Mouse (Mus musculus): ENCODE data around the gene Nr5a2.

Nr5a2 gene

DNA sequence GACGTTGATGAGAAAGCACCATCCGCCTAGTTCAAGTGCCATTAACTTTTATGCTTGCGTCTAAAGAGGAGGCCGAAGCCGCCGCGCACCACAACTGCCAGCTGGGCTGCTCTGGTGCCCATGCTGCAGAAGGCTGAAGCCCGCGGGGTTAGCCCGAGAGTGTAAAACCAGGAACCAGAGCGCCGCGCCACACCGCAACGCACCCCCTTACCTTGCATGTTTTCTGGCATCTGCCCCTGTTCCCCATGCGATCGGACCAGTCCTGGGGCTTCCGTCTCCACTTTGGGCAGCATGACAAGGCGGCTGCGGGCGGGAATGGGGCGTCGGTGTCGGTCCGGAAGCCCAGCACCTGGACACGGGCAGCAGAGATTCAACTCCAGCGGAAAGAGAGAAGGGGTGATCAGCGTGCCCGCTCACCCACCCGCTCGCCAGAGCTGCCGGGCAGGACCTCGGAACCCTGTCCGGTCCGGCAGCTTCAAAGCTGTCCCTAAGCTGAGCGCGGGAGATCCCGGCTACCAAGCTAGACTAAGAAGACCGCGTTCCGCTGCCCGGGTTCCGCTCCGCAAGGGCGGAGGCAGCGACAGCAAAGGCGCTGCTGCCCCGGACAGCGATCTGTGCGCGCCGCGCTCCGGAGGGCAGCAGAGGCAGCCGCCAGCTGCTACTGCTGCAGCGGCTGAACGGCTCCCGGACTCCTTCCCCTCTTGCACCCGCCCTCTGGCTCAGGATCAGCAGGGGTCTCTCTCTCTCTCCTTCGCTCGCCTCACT is 11.6 kb downstream of the Nr5a2 start:
- DNase-seq (ENCODE audit: low spot score in 2 of 2), result peak; percentile 8 to 20

DNA sequence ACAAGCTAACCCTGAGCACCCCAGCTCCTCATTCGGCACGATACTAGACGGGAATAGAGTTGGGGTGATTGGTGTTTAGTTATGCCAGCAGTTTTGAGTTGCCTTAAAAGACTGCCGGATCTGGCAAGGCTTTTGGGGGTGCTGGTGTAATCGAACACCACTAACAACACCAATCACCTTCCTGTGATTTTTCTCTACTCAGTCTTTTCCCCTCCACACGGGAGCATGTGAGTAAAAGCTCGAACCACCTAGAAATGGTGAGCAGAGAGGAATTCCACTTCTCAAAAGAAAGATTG is 12.2 kb downstream of the Nr5a2 start:
- DNase-seq (ENCODE audit: low spot score in 2 of 2), result no peak

DNA sequence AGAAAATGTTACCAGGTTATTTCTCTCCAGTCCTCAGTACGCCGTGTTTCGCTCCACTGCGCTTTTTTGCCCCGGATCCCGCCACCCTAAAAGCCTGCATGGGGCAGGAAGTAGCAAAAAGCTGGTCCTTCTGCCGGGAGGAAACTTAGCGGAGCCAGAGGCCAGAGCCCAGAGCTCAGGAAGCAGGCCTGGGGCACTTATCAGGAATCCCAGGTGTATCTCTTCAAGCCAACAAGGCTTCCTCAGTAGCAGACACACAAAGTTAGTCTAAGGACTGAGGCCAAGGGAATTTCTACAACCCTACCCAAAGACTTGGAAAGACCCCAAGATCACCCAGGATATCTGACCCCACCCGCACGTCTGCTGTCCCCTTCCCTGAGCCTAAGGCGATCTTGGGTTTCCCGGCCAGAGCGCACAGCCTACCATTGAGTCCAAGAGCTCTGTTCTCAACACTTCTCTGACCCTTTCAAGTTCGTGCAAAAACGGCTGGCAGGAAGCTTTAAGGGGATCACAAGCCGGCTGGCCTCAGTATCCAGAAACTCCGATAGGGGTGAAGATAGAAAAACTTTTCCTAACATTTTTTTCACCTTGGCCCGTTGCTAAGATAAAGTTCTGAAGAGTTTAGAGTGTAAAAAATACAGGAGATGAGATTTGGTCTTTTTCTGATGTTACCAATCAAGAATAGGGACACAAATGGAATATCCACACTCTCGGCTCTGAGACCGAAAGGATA is 12.7 kb downstream of the Nr5a2 start:
- no peak for DNase-seq (ENCODE audit: low spot score in 2 of 2)

DNA sequence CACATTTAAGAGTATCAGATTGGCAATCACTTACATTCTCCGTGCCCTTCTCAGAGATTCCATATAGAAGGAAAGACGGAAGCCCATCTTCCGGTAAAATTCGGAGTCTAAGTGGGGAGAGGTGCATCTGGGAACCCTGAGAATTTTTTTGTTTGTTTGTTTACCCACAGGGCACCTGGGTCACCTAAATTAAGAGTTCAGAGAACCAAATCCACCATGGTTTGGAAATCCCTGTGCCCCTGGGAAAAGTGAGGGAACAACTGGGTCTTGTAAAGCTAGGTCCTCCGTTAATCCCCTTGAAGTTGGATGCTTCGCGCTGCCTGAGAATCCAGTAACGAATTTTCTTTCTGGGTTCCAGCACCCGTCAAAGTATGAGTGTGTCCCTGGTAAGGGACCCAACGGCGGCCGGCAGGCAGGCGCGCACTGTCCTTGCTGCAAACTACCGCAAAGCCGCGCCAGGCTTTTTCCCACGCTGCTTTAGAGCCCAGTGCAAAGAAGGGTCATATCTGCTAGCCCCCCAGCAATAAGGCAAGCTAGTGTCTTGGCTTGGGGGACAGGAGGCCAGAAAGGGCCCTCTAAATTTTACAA is 13.3 kb downstream of the Nr5a2 start:
- DNase-seq (ENCODE audit: low spot score in 2 of 2), result no peak

DNA sequence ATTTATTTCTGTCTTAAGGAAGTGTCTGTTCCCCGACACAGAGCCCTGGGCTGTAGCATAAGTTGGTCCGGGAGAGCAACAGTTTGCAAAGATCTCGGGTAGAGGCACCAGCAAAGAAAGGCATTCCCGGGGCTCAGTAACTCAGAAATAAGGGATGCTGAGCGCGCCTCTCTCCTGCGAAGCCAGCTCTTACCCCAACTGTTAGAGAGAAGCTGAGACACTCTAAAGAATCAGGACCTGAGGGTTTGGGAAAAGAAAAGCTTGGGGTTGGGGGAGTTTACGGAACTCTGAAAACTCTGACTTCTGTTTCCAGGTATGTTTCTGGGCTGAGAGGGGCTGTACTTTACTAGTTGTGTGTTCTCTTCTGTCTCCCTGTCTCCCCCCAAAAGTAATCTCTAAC is 13.8 kb downstream of the Nr5a2 start:
- no peak for DNase-seq (ENCODE audit: low spot score in 2 of 2)

DNA sequence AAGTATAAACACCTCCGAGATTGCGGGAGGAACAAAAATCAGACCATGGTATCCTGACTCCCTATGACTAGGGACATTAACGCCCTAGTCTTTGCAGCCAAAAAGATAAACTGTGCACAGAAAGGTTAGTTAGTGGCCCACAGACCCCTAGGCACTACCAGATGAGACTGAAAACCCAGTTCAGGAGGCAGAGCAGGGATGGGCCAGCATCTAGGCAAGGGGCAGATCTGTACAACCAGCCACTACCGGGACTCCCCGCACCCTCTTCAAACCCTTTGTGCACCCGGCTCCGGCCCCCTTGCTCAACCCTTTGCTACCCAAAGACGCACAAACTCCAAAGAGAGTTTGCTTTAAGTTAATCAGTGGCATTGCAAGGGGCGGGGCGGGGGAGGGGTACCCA is 14.4 kb downstream of the Nr5a2 start:
- DNase-seq (ENCODE audit: low spot score in 2 of 2), result no peak

DNA sequence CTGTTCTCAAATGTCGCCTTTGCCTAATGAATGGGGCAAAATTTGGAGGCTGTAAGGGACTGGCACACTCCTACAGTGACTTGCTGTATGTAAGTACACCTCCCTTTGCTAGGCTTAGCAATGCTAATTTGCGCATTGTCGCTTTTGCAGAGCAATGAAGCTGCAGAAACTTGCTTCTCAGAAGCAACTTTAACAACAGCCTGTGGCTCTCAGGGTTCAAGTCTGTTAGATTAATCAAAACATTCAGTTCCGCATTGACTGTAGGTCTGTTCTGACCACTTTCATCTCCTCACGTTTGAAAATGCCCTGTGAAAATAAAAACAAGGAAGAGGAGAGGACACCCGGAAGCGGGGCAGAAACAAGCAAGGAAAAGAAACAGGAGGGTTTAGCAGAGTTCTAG is 14.8 kb downstream of the Nr5a2 start:
- DNase-seq (ENCODE audit: low spot score in 2 of 2), result no peak

DNA sequence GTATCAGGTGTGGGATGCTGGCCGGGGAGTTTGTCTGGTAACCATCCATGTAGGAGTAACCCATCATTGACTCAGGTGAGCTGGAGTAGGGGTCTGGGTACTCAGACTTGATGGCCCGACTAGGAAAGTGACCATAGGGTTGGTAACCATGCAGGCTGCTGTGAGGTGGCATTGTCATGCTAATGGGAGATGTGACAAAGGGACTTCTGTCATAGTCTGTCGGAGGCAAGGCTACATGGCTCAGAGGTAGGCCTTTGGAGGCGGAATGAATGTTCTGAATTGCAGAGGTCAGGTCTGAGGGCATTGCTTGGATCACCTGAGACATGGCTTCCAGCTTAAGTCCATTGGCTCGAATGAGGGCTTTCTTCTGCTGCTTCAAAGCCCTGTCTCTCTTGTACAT is 19.6 kb downstream of the Nr5a2 start:
- DNase-seq (ENCODE audit: low spot score in 2 of 2), result no peak

DNA sequence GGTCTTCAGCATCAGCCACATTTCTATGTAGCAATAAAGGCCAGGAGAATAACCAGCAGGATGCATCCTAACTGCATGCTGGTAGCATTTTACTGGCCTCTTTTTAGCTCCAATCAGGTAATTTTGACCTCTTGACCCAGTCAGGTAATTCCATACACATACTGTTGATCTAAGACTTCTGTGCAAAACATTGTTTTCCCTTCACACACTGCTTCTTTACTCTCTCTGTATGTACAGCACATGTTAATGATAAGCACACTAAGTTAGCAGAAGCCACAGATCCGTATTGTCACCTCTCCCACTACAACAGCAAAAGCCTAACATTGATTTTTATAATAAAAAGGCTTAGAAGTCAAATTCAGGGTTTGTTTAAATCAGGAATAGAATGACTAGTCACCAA is 21.0 kb downstream of the Nr5a2 start:
- no peak for DNase-seq (ENCODE audit: low spot score in 2 of 2)

DNA sequence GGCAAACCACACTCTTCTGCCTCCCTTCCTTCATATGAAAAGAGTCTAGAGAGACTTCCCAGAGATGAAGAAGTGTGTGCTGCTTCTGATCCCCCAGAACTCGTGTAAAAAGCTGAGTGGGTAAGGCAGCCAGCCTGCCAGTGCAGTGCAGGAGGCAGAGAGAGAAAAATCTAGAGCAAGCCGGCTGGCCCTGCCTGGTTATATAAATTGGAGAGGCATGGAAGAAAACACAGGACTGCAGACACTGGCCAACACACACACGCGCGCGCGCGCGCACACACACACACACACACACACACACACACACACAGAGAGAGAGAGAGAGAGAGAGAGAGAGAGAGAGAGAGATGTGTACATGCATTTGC is 24.3 kb downstream of the Nr5a2 start:
- no peak for DNase-seq (ENCODE audit: low spot score in 2 of 2)

DNA sequence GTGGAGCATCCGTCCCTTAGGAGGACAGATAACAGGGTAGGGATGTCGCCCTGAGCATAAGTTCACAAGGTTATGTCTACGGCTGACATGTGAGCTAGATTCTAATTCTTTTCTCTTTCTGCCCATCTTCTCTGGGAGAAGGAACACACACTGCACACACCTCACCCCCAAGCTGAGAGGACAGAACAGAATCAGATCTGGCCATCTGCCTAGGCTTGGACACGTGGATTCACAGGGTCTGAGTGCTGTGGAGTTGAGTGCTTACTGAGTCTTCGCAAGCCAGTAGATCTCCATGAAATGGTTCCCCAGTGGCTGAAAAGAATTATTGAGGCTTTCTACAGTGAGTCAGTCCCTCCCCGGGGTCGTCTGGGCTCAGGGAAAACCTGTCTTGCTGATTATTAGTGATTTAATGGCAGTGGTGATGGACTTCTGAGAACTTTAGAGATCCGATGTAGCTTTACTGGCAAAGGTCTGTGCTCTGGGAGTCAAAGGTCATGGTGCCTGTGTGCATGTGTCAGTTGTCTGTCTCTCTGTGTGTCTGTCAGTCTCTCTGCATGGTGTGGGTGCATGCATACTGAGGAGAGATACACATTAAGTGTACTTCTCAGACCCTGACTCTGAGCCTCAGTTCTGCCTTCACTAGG is 24.8 kb downstream of the Nr5a2 start:
- DNase-seq (ENCODE audit: low spot score in 2 of 2), result no peak

DNA sequence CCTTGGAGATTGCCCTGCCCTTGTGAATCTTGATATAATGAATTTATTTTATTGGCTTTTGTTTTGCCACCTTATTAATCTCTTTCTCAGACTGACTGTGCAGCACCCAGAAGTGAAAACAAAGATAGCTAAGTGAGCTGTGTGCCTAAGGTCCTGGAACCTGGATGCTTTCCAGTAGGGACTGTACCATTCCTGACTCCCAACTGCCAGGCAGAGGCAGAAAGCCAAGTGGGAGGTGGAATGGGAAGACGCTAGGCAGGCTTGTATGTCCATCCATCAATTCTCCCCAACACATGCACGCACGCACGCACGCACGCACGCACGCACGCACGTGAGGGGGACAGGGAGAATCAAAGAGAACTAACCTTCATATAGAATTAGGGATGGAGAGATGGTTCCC is 26.2 kb downstream of the Nr5a2 start:
- no peak for DNase-seq (ENCODE audit: low spot score in 2 of 2)

DNA sequence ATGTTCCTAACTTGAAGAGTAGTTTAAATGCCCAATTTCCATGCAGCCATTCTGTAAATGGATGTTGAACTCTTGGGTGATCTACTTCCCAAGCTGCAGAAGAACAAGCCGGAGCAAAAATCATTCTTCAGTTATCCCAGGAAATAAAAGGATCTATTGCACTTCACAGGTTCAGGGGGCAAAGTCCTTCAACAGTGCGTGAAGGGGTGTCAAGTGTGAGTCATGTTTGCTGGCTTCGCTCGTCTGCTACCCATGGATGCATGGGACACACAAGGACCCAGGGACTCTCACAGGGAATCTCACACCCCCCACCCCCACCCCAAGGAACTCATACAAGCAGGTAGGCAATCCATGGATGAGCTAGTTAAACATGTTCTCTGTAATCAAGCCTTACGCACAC is 29.2 kb downstream of the Nr5a2 start:
- no peak for DNase-seq (ENCODE audit: low spot score in 2 of 2)

DNA sequence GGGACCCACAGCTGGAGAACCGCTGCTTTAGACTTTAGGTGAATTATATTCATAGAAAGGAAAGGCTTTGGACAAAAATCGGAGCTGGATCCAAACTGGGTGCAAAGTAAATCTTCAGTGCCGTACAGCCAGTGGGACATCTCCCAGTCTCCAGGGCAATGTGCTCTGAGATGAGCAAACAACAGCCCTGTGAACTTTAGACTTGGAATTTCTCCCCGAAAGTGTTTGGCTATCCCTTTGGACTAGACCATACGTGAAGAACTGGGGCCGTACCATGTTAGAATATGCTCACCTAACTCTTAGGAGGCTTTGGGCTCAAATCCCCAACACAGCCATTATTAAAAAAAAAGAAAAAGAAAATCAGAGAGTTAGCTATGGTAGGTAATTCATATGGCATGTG is 30.5 kb downstream of the Nr5a2 start:
- no peak for DNase-seq (ENCODE audit: low spot score in 2 of 2)

DNA sequence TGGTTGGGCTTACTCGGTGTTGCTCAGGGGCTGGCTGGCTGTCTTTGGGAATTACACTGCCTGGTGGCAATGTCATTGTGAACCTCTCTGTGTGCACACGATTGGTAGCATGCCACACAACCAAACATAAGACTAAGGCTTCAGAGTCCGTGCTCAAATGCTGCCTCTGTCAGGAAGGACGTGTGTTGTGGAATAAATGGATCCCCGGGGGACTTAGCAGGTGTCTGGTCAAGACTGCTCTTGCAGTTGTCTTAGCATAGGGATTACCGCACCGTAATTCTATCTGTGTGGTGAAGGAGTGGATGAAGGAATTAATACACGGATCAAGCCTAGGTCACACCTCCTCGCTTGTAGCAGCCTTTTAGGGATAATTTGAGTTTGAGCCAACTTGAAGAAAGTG is 32.8 kb downstream of the Nr5a2 start:
- DNase-seq (ENCODE audit: low spot score in 2 of 2), result no peak

DNA sequence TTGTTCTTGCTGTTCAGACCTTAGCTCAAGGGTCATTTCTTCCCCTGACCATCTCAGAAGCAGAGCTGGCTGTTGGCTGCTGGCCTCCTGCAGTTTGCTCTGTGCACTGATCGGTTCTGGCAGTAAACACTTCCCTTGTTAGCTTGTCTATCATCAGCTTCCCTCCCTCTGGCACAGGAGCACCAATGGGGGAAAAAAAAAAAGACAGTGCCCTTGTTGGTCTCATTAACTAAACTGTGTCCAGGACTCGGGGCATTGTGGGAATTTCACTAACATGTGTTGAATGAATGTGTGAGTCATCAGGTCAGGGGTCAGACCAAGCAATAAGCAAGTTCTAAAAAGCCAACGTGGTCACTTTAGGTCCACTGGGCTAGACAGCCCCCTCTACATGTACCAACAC is 34.2 kb downstream of the Nr5a2 start:
- no peak for DNase-seq (ENCODE audit: low spot score in 2 of 2)

DNA sequence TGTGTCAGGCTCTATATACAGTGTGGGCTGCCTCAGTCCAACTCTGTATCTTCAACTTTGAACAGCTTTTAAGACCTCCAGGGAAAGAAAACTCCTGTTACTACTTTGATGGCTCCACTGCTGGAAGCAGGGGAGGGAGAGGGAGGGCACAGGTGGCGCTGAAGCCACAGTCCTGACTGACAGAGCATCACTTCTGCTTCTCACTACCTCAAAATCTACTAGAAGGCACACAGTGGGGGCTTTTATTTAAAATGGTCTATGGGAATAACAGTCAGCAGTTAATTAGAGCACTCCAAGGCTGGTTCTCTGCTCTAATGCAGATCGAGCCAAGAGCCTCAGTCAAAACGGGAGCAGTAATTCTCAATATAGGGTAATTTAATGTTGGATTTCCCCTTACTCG is 40.2 kb downstream of the Nr5a2 start:
- no peak for DNase-seq (ENCODE audit: low spot score in 2 of 2)

DNA sequence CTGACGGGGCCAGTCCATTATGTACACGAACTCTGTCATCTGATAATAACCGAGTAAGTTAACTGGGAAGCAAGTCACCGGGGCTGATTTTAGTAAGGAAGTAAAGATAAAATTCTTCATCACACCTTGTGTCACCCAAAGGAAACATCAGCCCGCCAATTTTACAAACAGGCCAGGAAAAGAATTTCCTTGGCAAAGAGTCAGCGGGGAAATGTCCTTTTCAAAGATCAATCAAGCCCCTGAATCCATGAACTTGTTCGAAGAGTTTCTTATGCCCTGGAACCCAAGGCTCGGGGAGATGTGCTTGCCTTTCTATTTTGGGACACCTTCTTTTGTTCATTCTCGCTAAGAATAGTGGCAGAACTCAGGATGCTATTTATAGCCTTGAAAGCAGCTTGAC is 41.5 kb downstream of the Nr5a2 start:
- no peak for DNase-seq (ENCODE audit: low spot score in 2 of 2)

DNA sequence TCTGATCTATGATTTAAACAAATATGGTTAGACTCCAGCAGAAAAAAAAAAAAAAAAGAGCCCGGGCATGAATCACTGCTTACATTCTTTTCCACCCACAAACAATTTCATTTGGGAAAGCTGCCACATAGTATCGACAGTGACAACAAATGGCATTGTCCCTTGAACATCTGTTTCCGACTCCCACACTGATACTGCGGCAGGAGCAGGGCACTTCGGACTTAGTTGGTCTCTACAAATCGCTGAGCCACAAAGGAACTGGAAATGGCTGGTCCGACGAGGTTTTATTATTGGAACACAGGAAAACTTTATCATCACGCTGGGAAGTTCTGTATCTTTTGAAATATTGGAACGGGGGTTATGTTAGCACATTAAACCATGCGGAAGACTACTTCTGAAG is 44.8 kb downstream of the Nr5a2 start:
- no peak for DNase-seq (ENCODE audit: low spot score in 2 of 2)

DNA sequence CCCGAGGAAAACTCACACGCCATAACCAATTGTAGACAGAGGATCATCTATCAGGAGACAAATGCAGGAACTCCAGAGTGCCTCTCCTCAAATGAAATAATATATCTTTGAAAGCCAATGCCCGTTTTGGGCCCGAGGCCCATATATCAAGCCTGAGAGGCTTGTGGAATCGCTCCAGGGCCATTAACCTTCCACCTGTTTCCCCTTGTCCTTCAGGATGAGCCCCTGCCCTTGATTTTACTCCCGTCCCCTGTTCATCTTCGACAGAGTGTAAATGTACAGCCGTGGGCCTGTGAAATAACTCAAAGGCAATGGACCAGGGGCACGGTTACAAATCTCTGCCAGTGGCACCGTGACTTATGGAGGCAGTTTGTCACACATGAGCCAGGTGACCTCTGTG is 48.3 kb downstream of the Nr5a2 start:
- DNase-seq (ENCODE audit: low spot score in 2 of 2), result no peak

DNA sequence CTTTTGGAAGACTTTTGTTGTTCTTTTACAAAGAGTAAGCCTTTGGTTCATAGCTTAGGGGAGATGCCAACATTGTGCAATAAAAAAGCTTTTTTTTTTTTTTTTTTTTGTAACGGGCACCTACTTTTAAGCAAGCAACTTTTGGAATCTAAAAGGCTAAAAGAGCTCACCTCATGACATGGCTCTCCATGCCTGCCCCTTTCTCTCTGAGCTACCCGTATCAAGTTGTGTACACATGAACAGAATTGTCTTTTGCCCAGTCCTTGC is 48.7 kb downstream of the Nr5a2 start:
- DNase-seq (ENCODE audit: low spot score in 2 of 2), result no peak

DNA sequence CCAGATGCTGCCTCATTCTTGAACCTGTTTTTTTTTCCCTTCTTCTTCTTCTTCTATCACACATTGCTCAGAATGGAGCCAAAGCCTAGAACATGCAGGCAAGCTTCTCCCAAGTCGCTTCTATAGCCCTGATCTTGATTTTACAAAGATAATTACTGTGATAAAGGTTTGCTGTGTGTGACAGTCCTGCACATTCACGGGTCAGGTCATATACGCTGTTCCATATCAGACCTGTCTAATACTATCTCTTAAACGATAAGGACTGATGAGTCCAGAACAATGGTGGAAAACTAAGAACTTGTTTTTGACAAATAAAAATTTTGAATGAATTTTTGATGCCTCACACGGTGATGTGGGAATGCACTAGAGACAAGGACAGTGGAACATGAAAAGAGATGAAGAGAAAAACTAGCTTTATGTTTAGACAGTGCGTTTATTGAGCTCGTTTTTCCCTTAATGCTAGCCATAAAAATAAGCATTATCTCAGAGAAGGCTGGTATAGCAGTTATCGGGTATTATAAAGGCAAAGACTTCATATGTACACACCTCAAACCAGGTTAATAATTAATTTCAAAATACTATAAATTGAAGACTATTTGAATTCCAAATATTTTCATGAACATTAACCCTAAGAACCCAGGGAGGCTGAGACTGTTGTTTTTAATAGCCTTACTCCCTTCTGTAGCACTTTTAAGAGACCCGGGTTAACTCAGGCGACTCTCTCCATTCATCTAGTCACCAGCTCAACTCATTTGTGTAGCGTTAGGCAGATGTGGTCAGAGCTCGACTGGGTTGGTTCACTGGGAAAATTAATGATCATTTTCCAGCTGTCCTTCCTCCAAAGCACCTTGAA is 49.3 kb downstream of the Nr5a2 start:
- DNase-seq (ENCODE audit: low spot score in 2 of 2), result no peak
